Mouse (Mus musculus) liver, embryonic 14.5 days (tissue): ENCODE results near the gene Ttll13.

Source experiments
- CTCF ChIP-seq: IDR thresholded peaks from 2 replicates; pipeline ENCODE4 v1.5.1; 2016; ENCODE audit warnings: antibody characterized with exemption, low read depth, control low read depth
- EP300 ChIP-seq: IDR thresholded peaks from 2 replicates; pipeline ENCODE4 v1.6.1; 2016; ENCODE audit warnings: antibody characterized with exemption, low read depth

DNA sequence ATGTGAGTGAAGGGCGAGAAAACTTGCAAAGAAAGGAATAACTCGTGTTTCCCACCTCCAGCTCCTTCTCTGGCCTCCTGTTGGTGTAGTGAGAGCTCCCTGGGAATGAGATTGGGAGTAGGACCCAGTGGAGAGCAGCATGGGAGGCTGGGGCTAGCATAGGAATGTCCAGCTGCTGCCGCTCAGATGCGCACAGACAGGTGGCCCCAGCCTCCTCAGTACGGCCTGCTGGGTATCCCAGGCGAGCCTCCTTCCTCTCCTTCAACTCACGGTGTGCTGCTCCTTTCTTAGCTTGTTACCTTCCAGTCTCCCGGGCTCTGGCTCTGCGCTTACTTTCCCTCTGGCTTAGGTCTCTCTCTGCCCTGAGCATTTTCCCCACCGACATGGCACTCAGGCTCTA, 33.9 kb downstream of the Ttll13 start:
- TF ChIP-seq CTCF: no peak
- TF ChIP-seq EP300: no peak
